Mouse (Mus musculus) adrenal gland, adult (tissue): ENCODE results near the gene Blzf1.

Source experiments
- DNase-seq, 2 experiments: peaks; one replicate each; pipeline ENCODE4 v3.0.0; 2022 to 2023; ENCODE audit warnings: low spot score in 1 of 2; ENCODE audit not compliant: inconsistent age in 2 of 2

Gene Blzf1

DNA sequence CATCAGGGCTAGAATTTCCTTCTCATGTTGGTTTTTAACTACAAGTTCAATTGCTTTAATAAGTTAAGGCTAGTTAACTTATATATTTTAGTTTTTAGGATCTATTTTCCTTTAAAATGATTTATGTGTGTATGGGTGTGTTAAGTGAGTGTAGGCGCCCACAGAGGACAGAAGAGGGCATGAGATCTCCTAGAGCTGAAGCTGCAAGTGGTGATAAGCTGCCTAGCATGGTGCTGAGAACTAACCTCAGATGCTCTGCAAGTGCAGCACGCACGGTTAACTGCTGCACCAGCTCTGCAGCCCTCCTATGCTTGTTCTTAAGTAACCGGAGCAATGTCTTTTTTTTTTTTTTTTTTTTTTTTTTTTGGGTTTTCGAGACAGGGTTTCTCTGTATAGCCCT lies 10.8 kb downstream of the Blzf1 start:
- DNase-seq, result no peak

DNA sequence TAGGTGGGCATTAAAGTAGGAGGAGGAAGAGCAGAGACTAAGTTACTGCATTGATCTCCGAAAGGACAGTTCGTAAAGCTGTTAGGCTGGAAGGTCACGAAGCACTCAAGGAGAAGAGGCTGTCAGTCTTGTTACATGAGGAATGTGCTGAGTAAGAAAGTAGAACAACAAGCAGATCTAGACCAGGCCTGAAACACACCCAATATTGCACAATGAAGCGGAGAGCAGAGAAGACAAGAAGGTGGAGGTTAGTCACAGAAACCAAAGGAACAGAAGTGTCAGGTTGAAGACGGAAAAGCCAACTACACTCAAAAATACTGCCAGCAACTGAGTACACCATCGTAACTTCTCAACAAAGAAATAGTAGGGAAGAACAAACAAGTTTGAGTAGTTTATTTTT lies 13.2 kb downstream of the Blzf1 start:
- DNase-seq, result no peak

DNA sequence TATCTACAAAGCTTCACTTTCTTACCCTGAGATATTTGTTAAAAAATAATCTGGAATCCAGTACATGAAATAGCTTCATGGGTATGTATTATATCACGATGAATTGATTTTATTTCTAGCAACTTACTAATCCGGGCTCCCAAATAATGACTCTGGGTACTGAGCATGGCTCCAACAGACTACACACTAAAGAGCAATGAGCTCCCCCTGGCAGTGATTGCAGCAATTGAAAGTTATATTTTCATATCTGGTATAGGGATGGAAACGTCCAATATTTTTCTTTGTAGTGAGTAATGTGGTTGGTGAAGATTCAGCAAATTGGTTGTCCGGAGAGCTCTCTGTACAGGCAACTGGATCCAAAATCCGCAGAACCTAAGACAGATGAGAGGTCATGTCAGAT lies 15.2 kb downstream of the Blzf1 start:
- no peak for DNase-seq

DNA sequence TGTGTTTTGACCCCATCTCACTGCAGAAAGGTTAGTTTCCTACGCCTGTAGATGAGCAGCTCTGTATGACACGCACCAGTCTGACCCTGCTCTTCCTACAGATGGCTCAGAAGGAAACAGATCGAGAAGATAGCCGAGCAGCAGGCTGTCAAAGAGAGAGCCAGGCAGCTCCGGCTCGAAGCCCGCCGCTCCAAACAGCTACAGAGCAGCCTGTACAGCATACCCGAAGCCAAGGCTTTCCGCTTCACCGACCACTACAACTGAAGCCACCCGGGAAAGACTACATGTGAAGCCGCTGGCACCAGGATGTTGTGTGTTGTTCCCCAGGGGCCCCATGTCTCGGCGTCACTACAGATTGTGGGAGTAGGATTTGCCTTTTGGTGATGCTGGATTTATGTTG lies 19.9 kb downstream of the Blzf1 start:
- no peak for DNase-seq

DNA sequence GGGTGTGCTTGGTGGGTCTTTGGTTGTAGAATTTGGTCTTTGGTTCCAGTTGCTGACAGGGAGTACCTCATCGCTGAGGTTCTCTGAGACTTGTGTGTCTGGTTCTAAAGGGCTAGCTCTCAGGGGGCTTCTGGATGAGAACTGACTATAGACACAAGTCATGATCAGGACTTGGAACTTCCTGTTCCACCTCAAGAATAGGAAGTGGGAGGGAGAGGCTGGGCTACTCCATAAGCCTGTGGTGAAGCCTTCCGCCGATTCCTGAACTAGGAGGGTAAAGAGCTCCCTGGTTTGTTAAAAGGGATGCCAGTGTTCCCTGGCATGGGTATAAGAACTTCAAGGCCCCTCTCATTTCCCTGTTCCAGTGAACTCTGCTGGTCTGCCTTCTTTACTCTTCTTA lies 23.3 kb downstream of the Blzf1 start:
- no peak for DNase-seq

DNA sequence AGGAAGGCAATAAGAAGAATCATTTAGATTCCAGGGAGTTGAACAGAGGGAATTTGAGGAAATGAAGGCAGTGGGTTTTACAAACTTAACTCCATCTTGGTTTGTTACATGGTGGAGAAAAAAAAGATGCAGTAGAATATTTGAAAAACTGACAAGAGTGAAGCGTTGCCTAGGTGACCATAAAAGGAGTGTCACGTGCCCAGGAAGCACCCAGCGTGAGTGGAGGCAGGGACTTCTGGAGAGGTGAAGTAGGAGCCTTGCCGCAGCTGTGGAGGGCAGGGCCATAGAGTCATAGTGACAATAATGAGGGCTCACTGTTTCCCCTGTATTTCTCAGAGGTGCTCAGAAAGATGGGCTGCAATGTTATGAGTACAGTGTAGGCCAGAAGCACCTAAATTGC lies 28.0 kb downstream of the Blzf1 start:
- no peak for DNase-seq

DNA sequence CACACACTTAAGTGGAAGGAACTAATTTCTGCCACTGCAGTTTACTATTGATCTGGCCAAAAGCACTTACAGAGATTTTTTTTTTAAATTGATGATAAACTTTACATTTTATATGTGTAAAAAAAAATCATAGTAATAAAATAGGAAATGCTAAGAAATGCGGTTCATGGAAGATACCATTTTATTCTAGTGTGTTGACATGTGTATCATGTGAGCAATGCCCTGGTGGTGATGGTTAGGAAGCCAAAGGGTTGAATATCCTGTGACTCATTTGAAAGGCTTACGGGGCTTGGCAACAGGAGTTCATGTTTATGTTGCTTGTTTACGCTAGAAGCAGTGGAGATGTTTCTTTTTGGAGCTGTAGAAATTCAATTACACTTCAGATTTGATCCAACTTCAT lies 30.7 kb downstream of the Blzf1 start:
- no peak for DNase-seq

DNA sequence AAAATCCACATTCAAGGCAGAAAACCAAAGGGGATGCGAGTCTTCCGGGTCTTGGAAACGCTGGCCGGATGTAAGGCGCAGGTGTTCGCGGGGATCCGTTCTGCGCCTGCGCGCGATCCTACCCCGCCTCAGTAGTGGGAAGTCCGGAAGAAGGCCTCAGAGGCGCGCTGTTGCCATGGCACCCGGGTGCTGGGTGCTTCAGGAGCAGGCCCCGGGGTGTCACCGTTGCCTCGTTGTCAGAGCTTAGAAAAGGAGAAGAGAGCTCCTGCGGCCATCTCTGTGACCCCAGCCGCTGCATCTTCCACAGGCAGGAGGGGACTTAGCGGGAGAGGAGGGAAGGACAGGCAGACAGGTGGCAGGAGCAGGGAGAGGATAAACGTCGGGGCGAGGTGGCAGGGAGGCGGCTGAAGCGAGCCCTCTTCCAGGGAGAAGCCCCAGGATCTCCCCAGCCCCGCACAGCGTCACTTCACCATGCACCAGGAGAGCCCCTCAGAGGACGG lies 31.8 kb downstream of the Blzf1 start, which contains the start of gene Ccdc181:
TSS of gene Ccdc181 (plus strand) at position 131 of the 500 bp plus-strand sequence.
- DNase-seq, result peak; percentile 96 to 97

DNA sequence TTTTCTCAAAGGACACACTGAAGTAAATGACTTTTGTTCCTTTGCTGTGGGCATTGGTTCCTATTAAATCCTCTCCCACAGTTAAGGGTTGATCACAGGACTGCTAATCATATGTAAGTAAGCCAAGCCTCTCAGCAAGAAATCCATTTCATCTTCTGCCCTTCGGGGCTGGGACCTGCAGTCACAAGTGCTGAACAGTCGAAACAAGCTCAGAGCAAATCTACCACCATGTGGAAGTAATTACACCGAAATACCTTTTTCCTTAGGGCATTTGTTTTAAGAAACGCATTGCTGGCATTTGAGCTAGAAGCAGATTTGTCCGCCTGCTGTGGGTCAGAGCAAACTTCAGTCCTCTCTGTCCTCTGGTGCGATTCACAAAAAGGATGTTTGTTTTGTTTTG lies 33.6 kb downstream of the Blzf1 start:
- no peak for DNase-seq

DNA sequence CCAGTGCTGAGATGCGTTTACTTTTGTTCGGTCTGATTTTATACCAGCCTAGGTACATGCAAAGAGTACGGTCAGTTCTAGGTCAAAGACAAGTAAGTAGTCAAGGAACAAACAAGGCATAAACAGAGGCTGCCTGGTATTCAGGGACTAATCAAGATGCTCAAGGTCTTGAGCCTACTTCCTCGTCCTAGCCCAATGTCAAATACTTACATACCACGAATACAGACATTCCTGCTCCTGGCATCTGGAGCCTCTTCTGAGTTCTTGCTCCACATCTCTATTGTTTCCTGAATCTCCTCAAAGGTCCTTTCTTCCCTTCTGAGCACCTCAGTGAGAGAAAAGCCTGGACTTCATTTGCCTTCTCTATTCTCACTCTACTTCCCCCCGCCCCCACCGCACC lies 36.3 kb downstream of the Blzf1 start:
- no peak for DNase-seq

DNA sequence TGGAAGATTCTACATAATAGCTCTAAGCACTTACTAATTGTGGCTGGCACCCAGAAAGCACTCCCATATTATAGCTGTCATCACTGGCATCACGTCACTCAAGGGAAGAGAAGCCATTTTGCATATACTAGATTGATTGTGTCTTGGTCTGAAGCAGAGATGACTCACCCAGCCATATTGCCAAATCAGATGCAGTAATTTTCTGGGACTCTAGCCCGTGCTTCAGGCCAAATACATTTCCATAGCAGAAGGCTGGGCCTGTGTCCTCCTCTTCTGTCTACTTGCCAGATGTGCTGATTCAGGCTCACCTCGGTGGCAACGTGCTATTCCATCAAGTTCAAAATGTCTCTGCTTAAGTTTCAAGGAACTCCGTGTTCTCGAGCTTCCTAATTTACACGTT lies 45.7 kb downstream of the Blzf1 start:
- peak; percentile 78 to 91 for DNase-seq

DNA sequence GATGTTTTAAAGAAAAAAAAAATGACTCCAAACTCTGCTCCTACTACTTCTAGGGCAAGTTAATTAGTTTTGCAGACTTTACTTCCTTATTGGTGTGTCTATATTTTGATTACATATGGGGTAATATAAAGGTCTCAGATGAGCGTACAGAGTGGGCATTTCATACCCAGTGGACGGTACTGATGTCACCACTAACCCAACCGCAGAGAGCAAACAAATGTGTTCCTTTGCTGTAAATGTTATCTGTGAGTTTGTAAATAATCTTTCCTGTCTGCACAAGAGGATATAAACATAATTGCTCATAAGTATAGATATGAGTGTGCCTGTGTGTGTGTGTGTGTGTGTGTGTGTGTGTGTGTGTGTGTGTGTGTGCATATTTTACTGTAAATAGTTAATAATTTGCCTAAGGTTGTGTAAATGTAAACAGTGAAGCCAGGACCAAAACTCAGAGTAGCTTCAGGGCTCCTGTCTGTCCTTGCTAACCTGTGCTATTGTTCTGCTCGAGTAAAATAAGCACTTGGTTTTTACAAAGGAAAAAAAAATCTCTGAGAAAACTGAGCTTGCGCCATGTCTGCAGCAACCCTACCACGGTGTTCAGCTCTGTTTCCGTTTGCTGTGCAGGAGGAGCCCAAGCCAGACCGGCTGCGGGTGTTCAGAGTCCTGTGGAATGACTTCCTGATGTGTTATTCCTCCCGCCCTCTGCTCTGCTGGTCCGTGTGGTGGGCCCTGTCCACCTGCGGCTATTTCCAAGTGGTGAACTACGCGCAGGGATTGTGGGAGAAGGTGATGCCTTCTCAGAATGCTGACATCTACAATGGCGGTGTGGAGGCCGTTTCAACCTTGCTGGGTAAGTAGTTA lies 46.9 kb downstream of the Blzf1 start:
- no peak for DNase-seq

DNA sequence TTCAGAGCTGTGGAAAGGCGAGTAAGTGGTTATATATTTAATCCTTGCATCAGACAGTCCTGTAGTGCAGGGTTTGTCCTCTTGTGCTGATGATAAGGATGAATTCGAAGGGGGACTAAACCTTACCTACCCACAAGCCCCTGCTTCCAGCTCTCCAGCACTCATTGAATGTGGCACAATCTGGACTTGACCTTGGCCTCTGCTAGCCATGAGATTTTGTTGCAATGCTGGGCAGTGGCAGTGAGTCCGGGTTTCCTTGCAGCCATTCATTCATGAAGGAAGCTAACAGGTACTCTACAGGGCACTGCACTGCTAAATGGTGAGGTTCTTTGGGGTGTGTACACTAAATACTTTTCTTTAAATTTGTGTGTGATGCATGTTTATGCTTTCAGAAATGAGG lies 52.5 kb downstream of the Blzf1 start:
- peak; percentile 38 to 76 for DNase-seq

DNA sequence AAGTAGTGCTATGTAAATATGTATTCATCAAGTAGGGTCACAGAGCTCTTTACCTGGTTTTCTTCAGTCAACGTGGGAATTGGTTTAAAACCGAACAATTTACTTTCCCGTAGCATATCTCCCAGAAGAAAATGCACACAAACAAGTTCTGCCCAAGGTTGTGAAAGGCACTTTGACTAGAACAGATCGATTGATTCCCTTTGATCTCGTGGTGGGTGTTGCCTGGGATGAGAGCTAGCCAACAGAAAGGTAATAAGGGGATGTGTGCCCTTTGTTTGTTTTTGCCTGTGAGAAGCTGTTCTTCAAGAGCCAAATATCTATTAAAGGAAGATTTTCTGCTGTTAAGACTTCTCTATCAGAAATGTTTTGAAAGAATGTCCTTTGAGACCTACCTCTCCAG lies 54.7 kb downstream of the Blzf1 start:
- no peak for DNase-seq

DNA sequence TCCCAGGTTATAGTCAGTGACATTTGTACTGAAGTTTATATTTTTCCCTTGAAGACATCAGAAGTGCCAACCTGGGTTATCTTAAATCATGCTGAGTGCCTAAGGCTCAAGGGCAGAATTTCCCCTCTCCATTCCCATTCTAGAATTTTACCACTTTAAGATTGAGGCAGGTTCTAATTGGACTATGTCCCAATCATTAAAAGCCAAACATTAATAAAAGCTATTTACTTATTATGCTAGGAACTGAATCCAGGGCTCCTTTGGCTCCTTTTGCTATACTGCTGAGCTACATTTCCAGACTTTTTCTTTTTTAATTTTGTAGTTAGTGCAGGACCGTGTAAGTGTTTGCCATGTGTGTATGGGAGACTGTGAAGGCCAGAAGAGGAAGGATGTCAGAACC lies 55.9 kb downstream of the Blzf1 start:
- DNase-seq, result no peak

DNA sequence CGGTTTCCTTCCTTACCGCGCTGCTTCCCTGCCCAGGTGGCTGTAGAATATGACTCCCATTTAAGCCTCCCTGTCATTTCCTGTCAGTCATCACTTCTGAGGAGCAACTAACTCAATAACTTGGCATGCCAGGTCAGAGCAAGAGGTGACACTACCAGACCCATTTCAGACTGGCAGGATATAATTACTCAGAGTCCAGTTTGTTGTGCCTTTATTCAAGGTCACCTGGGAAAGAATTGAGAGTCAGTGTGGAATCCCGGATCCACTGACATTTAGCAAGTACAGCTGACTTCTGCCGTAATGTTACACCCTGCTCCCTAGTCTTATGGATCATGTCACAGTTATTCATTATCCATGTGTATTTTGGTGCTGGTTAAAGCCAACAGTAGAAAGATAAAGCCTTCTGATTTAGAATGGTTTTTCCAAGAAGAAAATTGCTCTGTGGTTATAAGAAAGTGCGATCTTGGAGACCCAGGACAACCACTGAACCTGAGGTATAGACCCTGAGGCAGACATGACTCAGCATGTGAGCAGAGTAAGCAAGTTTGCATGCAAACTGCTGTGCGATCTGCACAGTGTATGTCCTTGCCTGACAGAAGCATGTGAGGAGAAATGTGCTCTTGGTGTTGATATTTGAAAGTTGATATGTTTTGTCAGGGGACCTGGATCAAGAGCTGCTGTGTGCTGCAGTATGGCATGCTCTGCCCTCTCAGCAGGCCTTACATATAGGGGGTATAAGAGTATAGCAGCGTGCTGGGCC lies 56.7 kb downstream of the Blzf1 start:
- DNase-seq, result peak; percentile 37 to 78

DNA sequence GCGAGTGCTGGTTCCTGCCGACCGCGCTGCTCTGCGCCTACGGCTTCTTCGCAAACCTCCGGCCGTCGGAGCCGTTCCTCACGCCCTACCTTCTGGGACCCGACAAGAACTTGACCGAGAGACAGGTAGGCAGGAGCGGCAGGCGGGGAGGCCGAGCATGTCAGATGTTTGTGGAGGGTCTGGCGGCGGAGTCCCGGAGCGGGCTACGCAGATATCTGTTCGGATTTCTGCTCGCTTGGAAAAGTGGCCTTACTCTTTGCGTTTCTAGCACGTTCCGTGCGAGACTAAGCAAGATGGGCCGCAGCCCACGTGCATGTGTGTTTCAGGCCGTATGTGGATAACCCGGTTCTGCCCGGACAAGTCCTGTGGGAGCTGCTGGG lies 58.0 kb downstream of the Blzf1 start:
- no peak for DNase-seq

DNA sequence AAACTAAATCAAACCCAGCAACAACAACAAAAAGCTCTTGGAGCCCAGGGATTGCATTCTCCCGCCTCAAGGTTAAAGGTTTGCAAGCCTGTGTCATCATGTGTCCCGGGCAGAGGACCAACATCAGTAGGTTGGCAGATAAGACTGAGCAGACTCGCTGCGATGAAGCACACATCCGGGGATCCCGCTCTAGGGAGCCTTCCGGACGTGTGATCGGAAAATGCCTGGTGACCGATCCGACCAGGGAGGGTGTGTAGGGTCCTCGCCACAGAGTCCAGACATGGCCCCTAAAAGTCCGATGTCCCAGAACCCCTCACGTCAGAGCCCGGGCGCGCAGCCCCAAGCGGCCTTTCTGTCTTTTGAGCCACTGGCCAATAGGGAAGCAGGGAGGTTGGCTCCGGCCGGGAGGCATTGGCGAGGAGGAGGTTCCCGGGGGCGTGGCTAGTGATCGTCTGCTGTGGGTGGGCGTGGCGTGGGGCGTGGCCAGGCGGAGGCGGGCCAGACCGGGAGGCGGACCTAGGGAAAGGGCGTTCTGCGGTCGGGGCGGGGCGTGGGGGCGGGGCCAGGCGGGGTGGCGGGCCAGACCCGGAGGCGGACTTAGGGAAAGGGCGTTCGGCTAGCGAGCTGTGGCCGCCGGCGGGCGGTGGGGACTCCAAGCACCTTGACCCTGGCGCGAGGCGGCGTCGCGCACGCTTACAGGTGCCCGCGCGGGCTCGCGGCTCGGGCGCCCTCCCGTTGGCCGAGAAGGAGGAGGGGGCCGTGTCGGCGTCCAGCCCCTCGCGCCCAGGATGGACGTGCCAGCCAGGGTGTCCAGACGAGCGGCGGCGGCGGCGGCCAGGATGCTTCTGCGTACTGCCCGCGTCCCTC lies 58.6 kb downstream of the Blzf1 start, which contains the start of gene Slc19a2:
TSS of gene Slc19a2 (plus strand) at position 582 of the 867 bp plus-strand sequence.
- DNase-seq, result peak; percentile 99

DNA sequence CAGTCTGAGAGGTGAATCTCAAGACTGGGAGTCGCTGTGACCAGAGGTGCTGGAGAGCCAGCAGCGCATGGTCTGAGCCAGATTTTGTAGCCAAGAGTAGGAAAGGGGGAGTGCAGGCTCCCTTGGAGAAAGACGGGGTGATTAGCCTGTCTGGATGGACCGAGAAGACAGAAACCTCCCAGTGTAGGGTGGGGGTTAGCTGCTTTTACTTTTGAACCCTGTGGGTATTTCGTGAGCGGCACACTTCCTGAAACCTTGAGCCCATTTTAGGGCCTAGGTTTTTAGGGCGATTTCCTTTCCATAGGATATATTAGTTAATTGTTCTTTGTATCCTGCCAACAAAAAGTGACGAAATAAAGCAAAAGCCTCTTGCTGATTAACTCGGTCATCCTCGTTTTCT lies 59.3 kb downstream of the Blzf1 start:
- DNase-seq, result peak; percentile 45 to 80

DNA sequence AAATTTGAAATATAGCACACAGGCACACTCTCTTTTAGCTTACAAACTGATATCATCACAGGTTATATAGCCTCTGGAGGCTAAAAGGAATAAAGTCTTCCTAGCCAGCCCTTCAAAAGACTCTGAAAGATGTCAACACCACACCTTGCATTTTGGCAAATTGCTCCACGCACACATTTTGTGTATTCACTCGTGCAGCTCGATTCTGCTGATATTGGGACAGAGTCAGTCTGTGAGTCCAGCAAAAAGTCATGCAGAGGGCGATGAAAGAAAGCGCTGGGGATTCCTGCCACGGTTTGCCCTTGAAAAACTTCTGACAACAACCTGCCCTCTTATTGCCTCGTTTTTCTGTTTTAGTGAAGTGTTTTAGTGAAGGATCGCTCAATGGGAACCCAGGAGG lies 59.8 kb downstream of the Blzf1 start:
- peak; percentile 40 to 73 for DNase-seq

DNA sequence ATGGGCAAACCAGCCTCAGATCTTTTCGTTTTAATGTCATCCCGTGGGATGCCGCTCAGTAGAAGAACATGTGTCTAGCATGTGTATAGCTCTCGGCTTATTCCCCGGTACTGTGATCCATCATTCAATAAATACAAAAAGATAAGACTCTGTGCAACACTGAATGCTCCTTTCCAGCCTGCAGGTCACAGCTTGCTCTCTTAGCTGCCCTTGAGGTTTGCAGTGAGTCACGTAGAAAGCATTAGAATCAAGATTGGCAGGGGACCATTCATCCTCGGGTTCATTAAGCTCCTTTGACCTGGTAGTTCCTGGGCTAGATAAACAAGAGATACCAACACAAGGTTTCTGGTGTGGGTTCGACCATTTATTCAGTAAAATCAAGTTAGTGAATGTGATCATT lies 64.5 kb downstream of the Blzf1 start:
- peak; percentile 76 to 85 for DNase-seq
